Mouse (Mus musculus) thymus, postnatal 25 days (tissue): ENCODE results near the gene Zmym1.
"Not testable (repeated sequence)": the region's sequence is repeated elsewhere in the genome, so short reads cannot be mapped to it uniquely, and the experiment has no call there.

Experiments used
- DNase-seq: peaks from one replicate; pipeline ENCODE4 v3.0.0; 2022

The Zmym1 gene

GRCm38 (mm10) chr4:127060585-127061290 is at the start of gene Zmym1:
Gene Zmym1, minus strand, starts transcription at chr4:127061152.
- DNase-seq = peak; percentile 95

- no peak for DNase-seq
These were observed 49.6 kb upstream of the Zmym1 start for GRCm38 (mm10) chr4:127110570-127110969.

GRCm38 (mm10) chr4:127107566-127107965 is 46.6 kb upstream of the Zmym1 start:
- DNase-seq = no peak

GRCm38 (mm10) chr4:127099552-127099951 is 38.6 kb upstream of the Zmym1 start:
- DNase-seq = not testable (repeated sequence)

- peak; percentile 49 for DNase-seq
These were observed 34.1 kb upstream of the Zmym1 start for GRCm38 (mm10) chr4:127095090-127095489.

GRCm38 (mm10) chr4:127091188-127091587 is 30.2 kb upstream of the Zmym1 start:
- DNase-seq = no peak

GRCm38 (mm10) chr4:127085761-127086160 is 24.8 kb upstream of the Zmym1 start:
- no peak for DNase-seq

- no peak for DNase-seq
These were observed 22.2 kb upstream of the Zmym1 start for GRCm38 (mm10) chr4:127083131-127083530.

- DNase-seq = no peak
These were observed 19.9 kb upstream of the Zmym1 start for GRCm38 (mm10) chr4:127080806-127081205.

- DNase-seq = peak; percentile 93
These were observed 16.1 kb upstream of the Zmym1 start, which contains the start of gene Zmym6 for GRCm38 (mm10) chr4:127076875-127077548. Gene Zmym6, plus strand, starts transcription at chr4:127077383.

- DNase-seq = no peak
These were observed 14.0 kb upstream of the Zmym1 start for GRCm38 (mm10) chr4:127074915-127075314.

- no peak for DNase-seq
These were observed 3.1 kb upstream of the Zmym1 start for GRCm38 (mm10) chr4:127064051-127064450.

GRCm38 (mm10) chr4:127054522-127055198 is 6.3 kb downstream of the Zmym1 start:
- no peak for DNase-seq

- DNase-seq = no peak
These were observed 7.9 kb downstream of the Zmym1 start for GRCm38 (mm10) chr4:127053071-127053470.

- no peak for DNase-seq
These were observed 9.8 kb downstream of the Zmym1 start for GRCm38 (mm10) chr4:127051121-127051520.

- no peak for DNase-seq
These were observed 17.4 kb downstream of the Zmym1 start for GRCm38 (mm10) chr4:127043540-127043939.

- no peak for DNase-seq
These were observed 21.0 kb downstream of the Zmym1 start for GRCm38 (mm10) chr4:127039871-127040483.

GRCm38 (mm10) chr4:127038828-127039349 is 22.1 kb downstream of the Zmym1 start:
- DNase-seq = no peak

GRCm38 (mm10) chr4:127037908-127038827 is 22.8 kb downstream of the Zmym1 start:
- no peak for DNase-seq

- DNase-seq = no peak
These were observed 23.8 kb downstream of the Zmym1 start for GRCm38 (mm10) chr4:127037158-127037557.

- peak; percentile 30 for DNase-seq
These were observed 33.4 kb downstream of the Zmym1 start for GRCm38 (mm10) chr4:127027228-127028190.
